Mouse (Mus musculus) spleen, adult 2 months (tissue): Measurements from ENCODE around the gene Chmp6. TPM values are rescaled to one million over a fixed set of nuclear protein-coding genes. Genes with fewer than 3 reads are reported as not detected.

Experiments
- DNase-seq, 2 experiments: peaks; one replicate each; pipeline versions ENCODE4 v3.0.0 to v3.0.0-alpha.2; 2012 to 2021; ENCODE audit warnings: low spot score in 2 of 2, low read depth in 1 of 2
- H3K27ac ChIP-seq: fragments of 200-500 bp; 2 replicates; pipeline ENCODE4 v1.5.1; 2012; ENCODE audit warnings: low read length, inconsistent platforms; ENCODE audit not compliant: insufficient read depth
- H3K27me3 ChIP-seq: fragments of 200-500 bp; 2 replicates; pipeline ENCODE4 v1.6.1; 2012; ENCODE audit warnings: mild to moderate bottlenecking, moderate library complexity, low read length, inconsistent platforms; ENCODE audit not compliant: control insufficient read depth, insufficient read depth
- H3K36me3 ChIP-seq: fragments of 200-500 bp; 2 replicates; pipeline ENCODE4 v1.6.1; 2012; ENCODE audit warnings: mild to moderate bottlenecking, low read length, inconsistent platforms; ENCODE audit not compliant: control insufficient read depth, insufficient read depth
- H3K4me1 ChIP-seq: fragments of 200-500 bp; 2 replicates; pipeline ENCODE4 v1.6.1; 2011; ENCODE audit warnings: inconsistent platforms; ENCODE audit not compliant: control insufficient read depth, insufficient read depth, insufficient read length
- H3K4me3 ChIP-seq: fragments of 200-500 bp; 2 replicates; pipeline ENCODE4 v1.5.1; 2011; ENCODE audit warnings: mild to moderate bottlenecking, inconsistent platforms; ENCODE audit not compliant: insufficient read depth, insufficient read length; ENCODE audit errors: extremely low read depth
- CTCF ChIP-seq: fragments of 200-500 bp; IDR thresholded peaks from 2 replicates; pipeline ENCODE4 v1.5.1; 2011; ENCODE audit warnings: mild to moderate bottlenecking, inconsistent platforms; ENCODE audit not compliant: insufficient read depth, insufficient read length, insufficient replicate concordance; ENCODE audit errors: extremely low read depth
- POLR2A ChIP-seq: fragments of 200-500 bp; IDR thresholded peaks from 2 replicates; pipeline ENCODE4 v1.6.1; 2011; ENCODE audit warnings: low read depth, low read length, inconsistent platforms
- WGBS: fragments of 180-500 bp; shearing (Covaris S2); methylation state at CpG from one replicate; pipeline ENCODE4 v1.1.7; 2018; 5-methylcytosine and 5-hydroxymethylcytosine counted together
- polyA plus RNA-seq: library from polyadenylated mRNA; depleted of rRNA; stranded (reverse); fragments of >200 nt; gene quantifications from 2 replicates; pipeline ENCODE4 v1.2.3, GENCODE M21; 2012; rRNA removed

Chmp6 gene
- polyA plus RNA-seq = 31.2 and 36.6 TPM in 2 replicates

DNA sequence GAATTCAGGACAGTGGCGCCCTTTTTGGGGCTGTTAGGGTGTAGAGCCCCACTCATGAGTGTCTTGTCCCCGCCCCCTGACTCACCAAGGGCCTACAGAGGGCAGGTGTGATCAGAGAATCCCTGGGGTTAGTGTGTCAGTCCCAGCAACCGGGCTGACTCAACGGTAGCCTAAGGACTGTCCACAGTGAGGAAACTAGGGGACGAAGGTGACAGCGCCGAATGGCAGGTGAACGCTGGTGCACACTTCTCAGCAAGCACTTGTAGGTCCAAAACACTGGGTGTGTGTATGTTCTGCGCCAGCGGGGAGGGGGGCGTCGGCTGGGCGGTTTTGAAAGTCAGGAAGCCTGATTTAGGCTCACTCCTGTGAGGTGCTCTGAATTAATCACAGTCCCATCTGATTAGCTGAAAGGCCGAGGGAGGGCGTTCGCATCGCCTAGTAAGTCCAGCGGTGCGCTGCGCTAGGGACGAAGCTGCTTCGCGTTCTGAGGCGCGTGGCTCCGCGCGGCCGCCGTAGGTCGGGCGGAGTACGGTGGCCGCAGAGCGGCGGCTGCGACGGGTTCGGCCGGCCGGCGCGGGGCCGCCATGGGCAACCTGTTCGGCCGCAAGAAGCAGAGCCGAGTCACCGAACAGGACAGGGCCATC is at the start of gene Chmp6:
Gene Chmp6, plus strand, starts transcription at position 151 of the 644 bp plus-strand sequence.
- WGBS = 2% methylated on average over 48 of the region's 48 CpGs
- Histone ChIP-seq H3K4me3 (peak within 1 kb of the TSS; percentile 85), H3K4me1 (peaks cover 18% of the 10 kb centered on the region; the same call in 1 of the 2 replicates), H3K27me3 (no peaks in the 10 kb centered on the region), H3K36me3 (peaks cover 19% of the 10 kb centered on the region), H3K27ac (peak within 1 kb of the TSS; percentile 40)
- DNase-seq = peak in 1 of 2 experiments; percentile 83
- TF ChIP-seq CTCF = no peak
- peak; percentile 44 for TF ChIP-seq POLR2A

DNA sequence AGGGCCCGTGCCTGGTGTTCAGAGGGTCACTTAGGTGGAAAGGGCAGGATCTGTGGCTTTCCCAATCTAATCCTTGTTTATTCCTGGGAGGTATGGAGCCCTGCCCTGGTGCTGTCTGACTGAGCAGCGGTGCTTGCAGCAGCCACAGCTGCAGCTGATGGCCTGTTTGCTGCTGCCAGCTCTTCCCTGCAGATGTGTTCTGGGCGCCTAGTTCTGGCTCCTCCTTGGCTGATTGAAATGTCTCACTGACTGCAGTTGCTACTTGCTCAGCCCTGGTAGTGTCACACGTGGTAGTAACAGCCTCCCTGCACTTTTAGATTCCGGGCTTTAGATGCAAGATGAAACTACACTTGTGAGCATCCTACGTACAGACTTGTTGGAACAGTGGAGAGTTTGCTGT is 46.4 kb upstream of the Chmp6 start:
- WGBS = 91% methylated on average over 6 of the region's 6 CpGs
- no peak for TF ChIP-seq POLR2A
- no peak for TF ChIP-seq CTCF
- Histone ChIP-seq H3K27me3 (no peaks in the 10 kb centered on the region), H3K4me1 (no peaks in the 10 kb centered on the region), H3K4me3 (no peak overlapping the region), H3K27ac (no peak overlapping the region), H3K36me3 (peaks cover 2% of the 10 kb centered on the region)
- no peak for DNase-seq

DNA sequence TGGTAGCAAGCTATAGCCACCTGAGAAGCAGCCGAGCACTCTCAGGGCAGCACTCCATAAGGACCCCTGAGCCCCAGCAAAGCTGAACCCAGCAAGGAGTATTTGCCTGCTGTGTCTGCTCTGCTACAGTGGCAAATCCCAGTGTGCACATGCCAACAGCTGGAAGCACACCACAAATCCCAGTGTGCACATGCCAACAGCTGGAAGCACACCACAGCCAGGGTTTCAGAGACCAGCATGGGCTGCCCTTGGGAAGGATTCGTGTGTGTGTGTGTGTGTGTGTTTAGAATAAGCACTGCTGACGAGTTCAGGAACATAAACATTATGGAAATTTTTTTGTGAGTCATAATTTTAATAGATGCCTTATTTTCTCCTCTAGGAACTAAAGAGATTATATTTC is 45.1 kb upstream of the Chmp6 start:
- no peak for DNase-seq
- TF ChIP-seq POLR2A (no peak), CTCF (no peak)
- WGBS = 87% methylated on average over 3 of the region's 3 CpGs
- Histone ChIP-seq H3K27me3 (no peaks in the 10 kb centered on the region), H3K27ac (no peak overlapping the region), H3K36me3 (peaks cover 6% of the 10 kb centered on the region), H3K4me1 (no peaks in the 10 kb centered on the region), H3K4me3 (no peak overlapping the region)

DNA sequence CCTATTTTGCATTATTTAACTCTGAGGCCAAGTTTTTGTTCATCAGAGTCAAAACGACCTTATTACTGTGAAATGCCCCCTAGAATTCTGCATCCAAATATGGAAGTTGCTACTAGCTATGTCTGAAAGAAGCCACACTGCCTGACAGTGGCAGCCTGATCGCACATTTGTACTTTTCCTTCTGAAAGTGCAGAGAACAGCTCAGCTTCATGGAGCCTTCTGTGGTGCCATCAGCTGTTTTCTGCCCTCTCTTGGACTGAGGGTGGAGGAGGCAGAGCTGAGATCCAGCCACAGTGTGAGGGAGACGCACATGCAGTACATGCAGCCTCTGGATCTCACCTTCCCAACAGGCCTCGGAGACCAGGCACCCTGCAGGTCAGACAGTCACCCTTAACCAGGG is 44.7 kb upstream of the Chmp6 start:
- H3K27me3 ChIP-seq = no peaks in the 10 kb centered on the region
- TF ChIP-seq CTCF = no peak
- no peak for TF ChIP-seq POLR2A
- H3K4me3 ChIP-seq = no peak overlapping the region
- DNase-seq = no peak
- WGBS = 89% methylated on average over 4 of the region's 4 CpGs
- H3K4me1 ChIP-seq = no peaks in the 10 kb centered on the region
- H3K36me3 ChIP-seq = peaks cover 8% of the 10 kb centered on the region
- H3K27ac ChIP-seq = no peak overlapping the region

DNA sequence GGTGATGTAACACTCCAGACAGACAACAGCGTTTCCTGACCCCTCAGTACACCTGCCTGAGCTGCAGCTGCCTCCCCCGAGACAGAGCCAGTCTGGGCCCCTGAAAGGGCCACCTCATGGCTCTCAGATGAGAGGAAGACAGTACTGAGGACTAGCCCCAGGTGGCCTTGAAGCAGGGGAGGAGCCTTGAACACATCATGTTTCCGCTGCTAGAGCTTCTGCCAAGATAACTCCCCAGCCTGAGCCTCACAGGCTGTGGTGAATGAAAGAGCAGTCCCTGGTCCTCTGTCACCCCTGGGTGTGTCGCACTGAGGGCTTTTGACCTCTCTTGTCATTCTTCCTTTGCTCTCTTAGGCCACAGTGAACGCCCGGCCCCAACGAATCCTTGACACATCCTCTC is 42.1 kb upstream of the Chmp6 start:
- peaks cover 8% of the 10 kb centered on the region for H3K36me3 ChIP-seq
- H3K27ac ChIP-seq = 0 out of 2 replicates have a peak overlapping the region, but pooled peaks have one; percentile 24
- WGBS = 80% methylated on average over 7 of the region's 7 CpGs
- H3K4me3 ChIP-seq = no peak overlapping the region
- no peak for DNase-seq
- H3K27me3 ChIP-seq = no peaks in the 10 kb centered on the region
- no peaks in the 10 kb centered on the region for H3K4me1 ChIP-seq
- TF ChIP-seq CTCF (no peak), POLR2A (no peak)

DNA sequence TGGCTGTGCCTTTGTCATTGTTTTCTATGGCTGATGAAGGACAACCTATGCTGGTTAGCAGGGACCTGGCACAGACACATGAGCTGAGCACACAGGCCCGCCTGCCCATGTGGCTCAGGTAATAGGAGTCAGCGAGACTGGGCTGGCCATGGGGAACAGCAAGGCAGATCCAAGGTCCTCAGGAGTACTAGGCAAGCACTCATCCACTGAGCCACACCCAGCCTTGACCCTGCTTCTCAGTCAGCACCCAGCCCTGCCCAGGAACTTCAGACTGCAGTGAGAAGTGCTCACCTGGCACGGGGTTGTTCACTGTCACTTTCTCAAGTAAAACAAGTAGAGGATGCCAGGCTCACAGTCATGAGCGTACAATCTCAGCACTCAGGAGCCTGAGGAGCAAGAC is 39.6 kb upstream of the Chmp6 start:
- DNase-seq = no peak
- Histone ChIP-seq H3K27ac (no peak overlapping the region), H3K27me3 (no peaks in the 10 kb centered on the region), H3K36me3 (peaks cover 11% of the 10 kb centered on the region), H3K4me3 (no peak overlapping the region), H3K4me1 (no peaks in the 10 kb centered on the region)
- WGBS = 91% methylated on average over 4 of the region's 4 CpGs
- no peak for TF ChIP-seq POLR2A
- no peak for TF ChIP-seq CTCF

DNA sequence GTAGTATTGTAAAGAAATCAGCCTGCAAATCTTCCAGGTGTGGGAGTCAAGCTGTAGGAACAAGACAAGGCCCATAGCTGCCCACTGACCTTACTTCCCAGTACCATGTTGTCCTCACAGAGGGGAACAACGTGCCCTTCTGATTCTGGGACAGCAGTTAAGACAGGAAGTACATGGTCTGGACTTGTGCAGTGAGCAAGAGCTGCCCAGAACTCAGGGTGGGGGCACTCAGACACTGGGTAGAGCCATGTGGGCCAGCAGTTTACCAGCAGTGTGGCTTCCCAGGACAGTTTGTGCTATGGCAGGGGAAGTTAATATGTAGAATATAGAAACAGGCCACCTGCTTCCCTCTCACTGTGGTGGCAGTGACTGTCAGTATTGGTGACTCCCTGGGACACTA is 38.4 kb upstream of the Chmp6 start:
- H3K27ac ChIP-seq = peak overlapping the region; percentile 50; the same call in 1 of the 2 replicates
- no peaks in the 10 kb centered on the region for H3K4me1 ChIP-seq
- no peak overlapping the region for H3K4me3 ChIP-seq
- TF ChIP-seq POLR2A (no peak), CTCF (no peak)
- WGBS = 17% methylated on average over 1 of the region's 1 CpGs
- peaks cover 11% of the 10 kb centered on the region for H3K36me3 ChIP-seq
- DNase-seq = no peak
- H3K27me3 ChIP-seq = no peaks in the 10 kb centered on the region
